Mouse (Mus musculus): ENCODE data around the gene Ahnak. TPM values are rescaled to one million over a fixed set of nuclear protein-coding genes. Genes with fewer than 3 reads are reported as not detected.

Gene Ahnak
- polyA plus RNA-seq, 1 experiment: 163 TPM

DNA sequence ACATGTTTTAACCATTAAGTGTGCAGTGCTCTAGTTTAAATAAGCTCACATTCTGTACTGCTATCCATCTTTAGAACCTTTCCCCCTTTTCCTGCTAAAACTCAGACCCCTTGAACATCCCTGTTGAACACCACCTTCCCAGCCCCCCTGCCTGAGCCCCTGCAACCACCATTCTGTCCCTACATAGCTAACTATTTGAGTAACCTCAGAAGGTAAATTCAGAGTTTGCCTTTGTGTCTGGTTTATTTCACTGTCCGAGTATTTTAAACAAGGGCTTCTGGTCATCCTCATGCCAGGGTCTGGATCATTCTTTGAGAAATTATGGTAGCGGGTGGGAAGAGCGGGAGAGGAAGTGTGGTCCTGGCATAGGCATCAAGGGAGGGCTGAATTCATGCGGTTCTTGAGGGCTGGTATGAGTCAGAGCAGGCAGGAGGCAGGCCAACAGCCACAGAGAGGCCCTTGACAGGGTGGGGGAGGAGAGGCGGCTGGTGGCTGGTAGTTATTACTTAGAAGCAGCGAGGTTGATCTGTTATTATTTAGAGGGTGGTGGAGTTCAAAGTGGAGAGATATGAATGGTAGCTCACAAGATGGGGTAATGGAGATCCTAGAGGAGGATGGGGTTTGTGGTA, 63.8 kb downstream of the Ahnak start:
- Histone ChIP-seq H3K4me1 (ENCODE audit: control insufficient read depth, insufficient read depth, low read length) (no peaks in the 10 kb centered on the region), H3K4me3 (ENCODE audit: low read depth, low read length) (no peak overlapping the region), H3K9ac (ENCODE audit: low read depth, poor library complexity, severe bottlenecking) (no peak overlapping the region), H3K27me3 (ENCODE audit: control insufficient read depth, insufficient read depth, low read length, poor library complexity, severe bottlenecking) (no peaks in the 10 kb centered on the region), H3K9me3 (replicated peaks; ENCODE audit: control insufficient read depth, insufficient read depth, low read length, poor library complexity, severe bottlenecking) (no peaks in the 10 kb centered on the region; the same call in 1 of the 2 replicates), H3K27ac (ENCODE audit: insufficient read depth, low read length) (no peak overlapping the region), H3K36me3 (ENCODE audit: control insufficient read depth, insufficient read depth, low read length, poor library complexity, severe bottlenecking) (no peaks in the 10 kb centered on the region)
- no peak for TF ChIP-seq POLR2A (IDR thresholded peaks at IDR 0.05; ENCODE audit: insufficient read depth, low read length)
- no peak for TF ChIP-seq EP300 (IDR thresholded peaks at IDR 0.05; ENCODE audit: insufficient read depth, low read depth, low read length)
- no peak for TF ChIP-seq CTCF (IDR thresholded peaks at IDR 0.05; ENCODE audit: low read depth, low read length)

DNA sequence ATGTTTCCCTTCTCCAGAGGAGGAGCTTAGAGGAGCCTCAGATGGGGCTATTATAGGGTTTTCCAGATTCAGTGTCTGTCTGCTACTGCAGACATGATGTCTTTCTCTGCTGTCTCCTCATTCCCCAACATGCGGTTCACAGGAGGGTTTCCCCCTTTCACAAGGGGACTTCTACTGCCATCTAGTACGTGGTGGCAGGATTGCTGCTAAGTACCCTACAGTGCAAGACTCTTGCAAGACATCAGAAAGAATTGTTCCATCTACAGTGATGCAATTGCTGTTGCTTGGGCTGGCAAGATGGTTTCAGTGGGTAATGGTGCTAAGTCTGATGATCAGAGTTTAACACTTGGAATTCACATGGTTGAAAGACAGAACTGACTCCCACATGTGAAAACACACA, 66.1 kb downstream of the Ahnak start:
- Histone ChIP-seq H3K27me3 (ENCODE audit: control insufficient read depth, insufficient read depth, low read length, poor library complexity, severe bottlenecking) (no peaks in the 10 kb centered on the region), H3K4me3 (ENCODE audit: low read depth, low read length) (no peak overlapping the region), H3K9me3 (replicated peaks; ENCODE audit: control insufficient read depth, insufficient read depth, low read length, poor library complexity, severe bottlenecking) (no peaks in the 10 kb centered on the region), H3K36me3 (ENCODE audit: control insufficient read depth, insufficient read depth, low read length, poor library complexity, severe bottlenecking) (no peaks in the 10 kb centered on the region), H3K27ac (ENCODE audit: insufficient read depth, low read length) (no peak overlapping the region), H3K9ac (ENCODE audit: low read depth, poor library complexity, severe bottlenecking) (no peak overlapping the region), H3K4me1 (ENCODE audit: control insufficient read depth, insufficient read depth, low read length) (no peaks in the 10 kb centered on the region)
- TF ChIP-seq CTCF (IDR thresholded peaks at IDR 0.05; ENCODE audit: low read depth, low read length) (no peak), EP300 (IDR thresholded peaks at IDR 0.05; ENCODE audit: insufficient read depth, low read depth, low read length) (no peak), POLR2A (IDR thresholded peaks at IDR 0.05; ENCODE audit: insufficient read depth, low read length) (no peak)

DNA sequence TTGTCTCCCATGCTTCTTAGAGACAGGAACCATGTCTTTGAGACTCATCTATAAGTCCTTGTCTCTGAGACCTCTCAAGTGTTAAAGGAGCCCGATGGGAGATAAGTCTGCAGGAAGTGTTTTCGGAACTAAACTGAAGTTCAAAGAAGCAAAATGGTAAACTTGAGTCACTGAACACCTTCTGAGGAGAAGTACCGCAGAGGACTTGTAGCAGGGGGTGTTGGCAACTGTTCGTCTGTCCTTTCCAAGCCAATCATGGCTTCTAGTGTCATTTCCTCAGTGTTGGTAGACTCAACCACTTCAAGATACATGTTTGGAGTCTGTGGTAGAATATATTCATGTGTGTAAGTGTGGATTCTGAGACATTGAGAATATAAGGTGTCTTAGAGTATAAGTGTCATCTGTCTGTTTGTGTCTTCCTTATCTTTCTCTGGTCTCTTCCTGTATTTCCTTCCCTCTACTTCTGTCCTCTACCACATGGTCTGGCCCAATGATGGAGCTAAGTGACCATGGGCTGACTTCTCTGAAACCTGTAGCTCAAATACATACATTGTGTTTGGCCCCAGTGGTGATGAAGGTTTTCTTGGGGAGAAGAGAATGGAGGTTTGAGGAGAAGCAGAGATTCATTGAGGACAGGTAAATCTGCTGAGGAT, 66.7 kb downstream of the Ahnak start:
- no peak for TF ChIP-seq POLR2A (IDR thresholded peaks at IDR 0.05; ENCODE audit: insufficient read depth, low read length)
- no peak for TF ChIP-seq EP300 (IDR thresholded peaks at IDR 0.05; ENCODE audit: insufficient read depth, low read depth, low read length)
- TF ChIP-seq CTCF (IDR thresholded peaks at IDR 0.05; ENCODE audit: low read depth, low read length): no peak
- Histone ChIP-seq H3K27me3 (ENCODE audit: control insufficient read depth, insufficient read depth, low read length, poor library complexity, severe bottlenecking) (no peaks in the 10 kb centered on the region), H3K9ac (ENCODE audit: low read depth, poor library complexity, severe bottlenecking) (no peak overlapping the region), H3K36me3 (ENCODE audit: control insufficient read depth, insufficient read depth, low read length, poor library complexity, severe bottlenecking) (no peaks in the 10 kb centered on the region), H3K4me3 (ENCODE audit: low read depth, low read length) (no peak overlapping the region), H3K9me3 (replicated peaks; ENCODE audit: control insufficient read depth, insufficient read depth, low read length, poor library complexity, severe bottlenecking) (no peaks in the 10 kb centered on the region), H3K27ac (ENCODE audit: insufficient read depth, low read length) (no peak overlapping the region), H3K4me1 (ENCODE audit: control insufficient read depth, insufficient read depth, low read length) (no peaks in the 10 kb centered on the region)

DNA sequence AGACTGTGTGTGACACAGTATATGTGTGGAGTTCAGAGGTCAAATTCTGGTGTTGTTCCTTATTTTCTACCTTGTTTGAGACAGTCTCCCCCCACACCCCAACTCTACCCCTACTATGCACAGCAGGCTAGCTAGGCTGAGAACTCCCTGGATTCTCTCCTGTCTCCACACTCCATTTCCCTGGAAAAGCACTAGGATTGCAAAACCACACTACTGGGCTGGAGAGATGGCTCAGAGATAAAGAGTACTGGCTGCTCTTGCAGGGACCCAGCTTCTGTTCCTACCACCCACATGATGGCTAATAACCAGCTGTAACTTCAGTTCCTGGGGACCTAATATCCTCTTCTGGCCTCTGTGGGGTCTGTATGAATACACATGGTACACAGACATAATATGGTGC, 68.6 kb downstream of the Ahnak start:
- Histone ChIP-seq H3K4me3 (ENCODE audit: low read depth, low read length) (no peak overlapping the region), H3K9me3 (replicated peaks; ENCODE audit: control insufficient read depth, insufficient read depth, low read length, poor library complexity, severe bottlenecking) (no peaks in the 10 kb centered on the region), H3K36me3 (ENCODE audit: control insufficient read depth, insufficient read depth, low read length, poor library complexity, severe bottlenecking) (no peaks in the 10 kb centered on the region), H3K4me1 (ENCODE audit: control insufficient read depth, insufficient read depth, low read length) (no peaks in the 10 kb centered on the region), H3K27me3 (ENCODE audit: control insufficient read depth, insufficient read depth, low read length, poor library complexity, severe bottlenecking) (no peaks in the 10 kb centered on the region), H3K9ac (ENCODE audit: low read depth, poor library complexity, severe bottlenecking) (no peak overlapping the region), H3K27ac (ENCODE audit: insufficient read depth, low read length) (no peak overlapping the region)
- no peak for TF ChIP-seq EP300 (IDR thresholded peaks at IDR 0.05; ENCODE audit: insufficient read depth, low read depth, low read length)
- TF ChIP-seq CTCF (IDR thresholded peaks at IDR 0.05; ENCODE audit: low read depth, low read length): no peak
- TF ChIP-seq POLR2A (IDR thresholded peaks at IDR 0.05; ENCODE audit: insufficient read depth, low read length): no peak

DNA sequence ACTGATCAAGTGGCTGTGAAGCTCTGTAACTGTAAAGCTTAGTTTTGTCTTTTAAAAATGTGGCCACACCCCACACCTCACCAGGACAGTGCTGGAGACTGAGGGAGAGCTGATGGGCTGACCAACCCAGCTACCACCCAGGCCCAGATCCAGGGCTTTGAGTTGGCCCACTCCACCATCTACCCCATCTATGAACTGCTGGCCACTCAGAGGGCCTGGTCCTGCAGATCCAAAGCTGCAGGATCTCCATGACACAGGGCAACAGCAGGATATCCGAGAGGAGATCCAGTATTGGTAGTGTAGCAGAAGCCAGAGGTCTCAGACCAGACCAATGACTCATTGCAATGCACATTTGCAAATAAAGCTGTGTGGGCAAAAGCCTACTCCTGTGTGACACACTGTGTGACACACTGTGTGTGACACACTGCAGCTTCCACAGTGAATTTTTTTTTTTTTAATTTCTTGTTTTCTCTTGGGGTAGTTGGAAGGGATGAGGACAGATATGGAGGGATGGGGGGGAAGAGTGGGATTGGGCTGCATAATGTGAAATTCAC, 69.3 kb downstream of the Ahnak start:
- H3K27me3 ChIP-seq (ENCODE audit: control insufficient read depth, insufficient read depth, low read length, poor library complexity, severe bottlenecking): no peaks in the 10 kb centered on the region
- no peaks in the 10 kb centered on the region for H3K4me1 ChIP-seq (ENCODE audit: control insufficient read depth, insufficient read depth, low read length)
- H3K9ac ChIP-seq (ENCODE audit: low read depth, poor library complexity, severe bottlenecking): no peak overlapping the region
- no peaks in the 10 kb centered on the region for H3K36me3 ChIP-seq (ENCODE audit: control insufficient read depth, insufficient read depth, low read length, poor library complexity, severe bottlenecking)
- no peak for TF ChIP-seq CTCF (IDR thresholded peaks at IDR 0.05; ENCODE audit: low read depth, low read length)
- TF ChIP-seq POLR2A (IDR thresholded peaks at IDR 0.05; ENCODE audit: insufficient read depth, low read length): no peak
- no peak for TF ChIP-seq EP300 (IDR thresholded peaks at IDR 0.05; ENCODE audit: insufficient read depth, low read depth, low read length)
- H3K27ac ChIP-seq (ENCODE audit: insufficient read depth, low read length): no peak overlapping the region
- no peak overlapping the region for H3K4me3 ChIP-seq (ENCODE audit: low read depth, low read length)
- no peaks in the 10 kb centered on the region for H3K9me3 ChIP-seq (replicated peaks; ENCODE audit: control insufficient read depth, insufficient read depth, low read length, poor library complexity, severe bottlenecking)

DNA sequence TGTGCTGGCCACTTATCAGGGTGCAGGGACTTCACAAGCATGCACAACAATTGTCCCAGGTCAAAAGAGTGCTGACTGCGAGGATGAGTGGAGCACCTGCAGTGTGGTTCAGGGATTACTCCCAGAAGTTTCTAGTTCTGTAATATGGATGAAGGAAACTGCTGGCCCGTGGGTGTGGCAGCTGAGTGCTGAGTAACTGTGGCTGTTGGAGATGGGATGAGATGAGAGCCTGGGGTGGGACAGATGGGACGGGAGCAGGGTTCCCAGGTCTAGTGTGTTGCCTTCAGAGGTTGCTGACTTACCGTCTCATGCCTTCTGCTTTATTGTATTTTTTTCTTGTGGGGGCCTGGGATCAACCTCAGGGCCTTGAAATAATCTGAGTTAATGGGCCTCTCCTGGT, 69.9 kb downstream of the Ahnak start:
- Histone ChIP-seq H3K4me3 (ENCODE audit: low read depth, low read length) (no peak overlapping the region), H3K9me3 (replicated peaks; ENCODE audit: control insufficient read depth, insufficient read depth, low read length, poor library complexity, severe bottlenecking) (no peaks in the 10 kb centered on the region), H3K27me3 (ENCODE audit: control insufficient read depth, insufficient read depth, low read length, poor library complexity, severe bottlenecking) (no peaks in the 10 kb centered on the region), H3K27ac (ENCODE audit: insufficient read depth, low read length) (no peak overlapping the region), H3K4me1 (ENCODE audit: control insufficient read depth, insufficient read depth, low read length) (no peaks in the 10 kb centered on the region), H3K9ac (ENCODE audit: low read depth, poor library complexity, severe bottlenecking) (no peak overlapping the region), H3K36me3 (ENCODE audit: control insufficient read depth, insufficient read depth, low read length, poor library complexity, severe bottlenecking) (no peaks in the 10 kb centered on the region)
- no peak for TF ChIP-seq CTCF (IDR thresholded peaks at IDR 0.05; ENCODE audit: low read depth, low read length)
- TF ChIP-seq EP300 (IDR thresholded peaks at IDR 0.05; ENCODE audit: insufficient read depth, low read depth, low read length): no peak

Measured in ES-Bruce4 (cell line).